In genomic region chr15:13173840-13174617, GRCm38 (mm10) we compare ENCODE assay signal across 8 mouse cellular contexts. TPM values are rescaled to one million over a fixed set of nuclear protein-coding genes. Genes with fewer than 3 reads are reported as not detected.
DNase-seq lines count a peak whose midpoint lies in the region; ATAC-seq lines count a peak whose summit lies in the region.

No protein-coding gene starts in this region.

- no peaks in the 10 kb centered on the region for H3K9me3 ChIP-seq in kidney, embryonic 16.5 days (ENCODE audit: low read length)
- no peaks in the 10 kb centered on the region for H3K9me3 ChIP-seq in embryonic facial prominence, embryonic 11.5 days (replicated peaks; ENCODE audit: control insufficient read depth, low read length)
- no peaks in the 10 kb centered on the region for H3K9me3 ChIP-seq in neural tube, embryonic 13.5 days

- WGBS in kidney, embryonic 16.5 days: 1% methylated on average over 27 of the region's 27 CpGs
- WGBS in embryonic facial prominence, embryonic 11.5 days: under 1% methylated on average over 27 of the region's 27 CpGs
- under 1% methylated on average over 27 of the region's 27 CpGs for WGBS in neural tube, embryonic 13.5 days

- H3K27ac ChIP-seq in kidney, embryonic 16.5 days (ENCODE audit: low read length): no peak overlapping the region
- no peak overlapping the region for H3K27ac ChIP-seq in embryonic facial prominence, embryonic 11.5 days (replicated peaks; ENCODE audit: low read depth, low read length)
- peak overlapping the region; percentile 88 for H3K27ac ChIP-seq in neural tube, embryonic 13.5 days (replicated peaks)

- peaks cover 13% of the 10 kb centered on the region; the same call in 1 of the 2 replicates for H3K27me3 ChIP-seq in kidney, embryonic 16.5 days (ENCODE audit: insufficient read depth, low read length)
- H3K27me3 ChIP-seq in embryonic facial prominence, embryonic 11.5 days (ENCODE audit: control insufficient read depth, insufficient read depth, low read length): no peaks in the 10 kb centered on the region
- peaks cover 10% of the 10 kb centered on the region; the same call in 1 of the 2 replicates for H3K27me3 ChIP-seq in neural tube, embryonic 13.5 days

- H3K36me3 ChIP-seq in kidney, embryonic 16.5 days (ENCODE audit: insufficient read depth, low read length): no peaks in the 10 kb centered on the region
- no peaks in the 10 kb centered on the region for H3K36me3 ChIP-seq in embryonic facial prominence, embryonic 11.5 days (replicated peaks; ENCODE audit: control insufficient read depth, insufficient read depth, low read depth, low read length)
- H3K36me3 ChIP-seq in neural tube, embryonic 13.5 days: no peaks in the 10 kb centered on the region

- H3K4me1 ChIP-seq in kidney, embryonic 16.5 days (ENCODE audit: insufficient read depth, low read length): peaks cover 18% of the 10 kb centered on the region
- no peaks in the 10 kb centered on the region for H3K4me1 ChIP-seq in embryonic facial prominence, embryonic 11.5 days (ENCODE audit: control insufficient read depth, insufficient read depth, low read length)
- peaks cover 38% of the 10 kb centered on the region for H3K4me1 ChIP-seq in neural tube, embryonic 13.5 days (replicated peaks)

- H3K4me3 ChIP-seq in kidney, embryonic 16.5 days (ENCODE audit: low read length): peak overlapping the region; percentile 70
- H3K4me3 ChIP-seq in embryonic facial prominence, embryonic 11.5 days (ENCODE audit: low read depth, low read length): peak overlapping the region; percentile 63
- peak overlapping the region; percentile 68 for H3K4me3 ChIP-seq in neural tube, embryonic 13.5 days

- H3K9ac ChIP-seq in kidney, embryonic 16.5 days (replicated peaks; ENCODE audit: low read length): peak overlapping the region; percentile 71; the same call in 1 of the 2 replicates
- H3K9ac ChIP-seq in embryonic facial prominence, embryonic 11.5 days (replicated peaks; ENCODE audit: low read length): peak overlapping the region; percentile 74
- H3K9ac ChIP-seq in neural tube, embryonic 13.5 days: peak overlapping the region; percentile 81

- ATAC-seq in kidney, embryonic 16.5 days (ENCODE audit: low FRiP score, low TSS enrichment): peak; percentile 10; the same call in 1 of the 2 replicates
- ATAC-seq in embryonic facial prominence, embryonic 11.5 days (replicated peaks; ENCODE audit: insufficient number of reproducible peaks, low FRiP score, low TSS enrichment, low read depth): no peak
- ATAC-seq in neural tube, embryonic 13.5 days (ENCODE audit: low read depth): peak; percentile 29
- no peak for ATAC-seq in monocyte, adult 5-6 weeks (replicated peaks; ENCODE audit: insufficient number of reproducible peaks, low FRiP score, low TSS enrichment, poor library complexity, severe bottlenecking)

- DNase-seq in kidney, postnatal 10 days: no peak
- DNase-seq in embryonic facial prominence, embryonic 11.5 days (ENCODE audit: low spot score): peak; percentile 28
- peak; percentile 6 for DNase-seq in hindlimb bud, embryonic 11.5 days (ENCODE audit: extremely low spot score, low read depth, low spot score)
- no peak for DNase-seq in cerebellum, adult 9-10 months
- DNase-seq in urinary bladder, postnatal 25 days (ENCODE audit: low spot score): no peak

- peak overlapping the region; percentile 83 for H3K4me2 ChIP-seq in kidney, embryonic 16.5 days (replicated peaks; ENCODE audit: low read depth, low read length)
- H3K4me2 ChIP-seq in embryonic facial prominence, embryonic 11.5 days (ENCODE audit: low read depth, low read length): peak overlapping the region; percentile 85
- H3K4me2 ChIP-seq in neural tube, embryonic 13.5 days: peak overlapping the region; percentile 89

RNA-seq across cellular contexts. Expression of gene Cdh6, which starts 0.6 kb away (rescaled TPM):
- 33.8 and 34.8 TPM in 2 replicates for polyA plus RNA-seq in kidney, embryonic 16.5 days (2015; fragmentation: Nextera tagmentation; extraction: Ambion mirVana)
- 14.6 and 15.8 TPM in 2 replicates for polyA plus RNA-seq in embryonic facial prominence, embryonic 11.5 days (2014; fragmentation: Nextera tagmentation; extraction: Ambion mirVana)
- polyA plus RNA-seq in neural tube, embryonic 13.5 days (2015; fragmentation: Nextera tagmentation; extraction: Ambion mirVana): 16.8 and 19.6 TPM in 2 replicates
- total RNA-seq in monocyte, adult 5-6 weeks (2017): not detected in 3 replicates

Comparison
In these comparisons a context has a peak if more than half of its experiments do, and no peak if none do; other contexts are left out.
1. ATAC-seq: peak in kidney, embryonic 16.5 days (single experiment) and neural tube, embryonic 13.5 days (single experiment); none in embryonic facial prominence, embryonic 11.5 days (single experiment) and monocyte, adult 5-6 weeks (single experiment).
2. DNase-seq: peak in embryonic facial prominence, embryonic 11.5 days (single experiment) and hindlimb bud, embryonic 11.5 days (single experiment); none in kidney, postnatal 10 days (single experiment), cerebellum, adult 9-10 months (single experiment) and urinary bladder, postnatal 25 days (single experiment).
3. Peak in every context shown above with its lines, with median percentiles within 50 percentile points of each other: H3K4me2 ChIP-seq, H3K4me3 ChIP-seq and H3K9ac ChIP-seq.